Mouse (Mus musculus) limb, embryonic 15.5 days (tissue): ENCODE measurements around the gene Crim1. TPM values are rescaled to one million over a fixed set of nuclear protein-coding genes. Genes with fewer than 3 reads are reported as not detected.

ENCODE experiments used
- ATAC-seq: fragments of 200-750 bp; cut with Nextera tagmentation; 2 replicates; pipeline ENCODE4 v1.8.0; 2017; ENCODE audit warnings: low read depth, moderate TSS enrichment; ENCODE audit not compliant: insufficient number of reproducible peaks, low FRiP score, low TSS enrichment
- H3K27ac ChIP-seq: fragments of 300-500 bp; sonication (generic); 2 replicates; pipeline ENCODE4 v1.5.1; 2015; ENCODE audit warnings: moderate library complexity, mild to moderate bottlenecking, inconsistent platforms
- H3K27me3 ChIP-seq: fragments of 300-500 bp; sonication (generic); 2 replicates; pipeline ENCODE4 v1.6.1; 2015; ENCODE audit warnings: inconsistent platforms
- H3K36me3 ChIP-seq: fragments of 300-500 bp; sonication (generic); 2 replicates; pipeline ENCODE4 v1.6.1; 2015; ENCODE audit warnings: inconsistent platforms
- H3K4me1 ChIP-seq: fragments of 300-500 bp; sonication (generic); 2 replicates; pipeline ENCODE4 v1.6.1; 2015; ENCODE audit warnings: inconsistent platforms
- H3K4me2 ChIP-seq: fragments of 300-500 bp; sonication (generic); 2 replicates; pipeline ENCODE4 v1.6.1; 2015; ENCODE audit warnings: mild to moderate bottlenecking, inconsistent platforms
- H3K4me3 ChIP-seq: fragments of 300-500 bp; sonication (generic); 2 replicates; pipeline ENCODE4 v1.5.1; 2015; ENCODE audit warnings: mild to moderate bottlenecking, inconsistent platforms
- H3K9ac ChIP-seq: fragments of 300-500 bp; sonication (generic); 2 replicates; pipeline ENCODE4 v1.6.1; 2015; ENCODE audit warnings: inconsistent platforms
- H3K9me3 ChIP-seq: fragments of 300-500 bp; sonication (generic); 2 replicates; pipeline ENCODE4 v1.6.1; 2016; ENCODE audit warnings: inconsistent platforms
- WGBS: fragments of 180-500 bp; shearing (Covaris S2); methylation state at CpG from one replicate; pipeline ENCODE4 v1.1.7; 2015; 5-methylcytosine and 5-hydroxymethylcytosine counted together
- polyA plus RNA-seq: library from polyadenylated mRNA; unstranded; fragments of >200 nt; fragmentation: Nextera tagmentation; extraction: Ambion mirVana; gene quantifications from 2 replicates; pipeline ENCODE4 v1.2.1, GENCODE M21; 2015

The Crim1 gene
- polyA plus RNA-seq, 1 experiment from 2014 or later, result 7.0 TPM

DNA sequence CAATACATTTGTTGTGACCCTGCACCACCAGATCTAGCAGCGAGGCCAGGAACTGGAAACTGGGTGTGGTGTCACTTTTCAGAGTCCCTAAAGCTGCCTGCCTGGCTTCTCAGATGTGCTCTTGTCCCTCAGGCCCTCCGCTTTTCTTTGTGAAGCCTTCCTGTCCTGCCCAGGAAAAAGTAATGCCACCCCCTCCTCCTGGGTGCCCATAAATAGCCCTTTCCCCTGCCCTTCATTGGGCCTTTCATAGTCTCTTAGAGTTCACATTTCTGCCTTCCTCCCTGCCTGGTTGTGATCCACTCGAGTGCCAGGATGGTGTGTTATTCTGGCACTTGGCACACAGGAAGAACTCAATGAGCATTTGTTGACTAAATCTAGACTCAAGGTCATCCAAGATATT is 16.5 kb downstream of the Crim1 start:
- Histone ChIP-seq H3K27me3 (no peaks in the 10 kb centered on the region), H3K9me3 (no peaks in the 10 kb centered on the region), H3K27ac (peak overlapping the region; percentile 24; the same call in 1 of the 2 replicates), H3K4me1 (peaks cover 46% of the 10 kb centered on the region), H3K9ac (no peak overlapping the region), H3K4me2 (no peak overlapping the region), H3K36me3 (no peaks in the 10 kb centered on the region), H3K4me3 (no peak overlapping the region)
- 47% methylated on average over 3 of the region's 3 CpGs for WGBS
- no peak for ATAC-seq

DNA sequence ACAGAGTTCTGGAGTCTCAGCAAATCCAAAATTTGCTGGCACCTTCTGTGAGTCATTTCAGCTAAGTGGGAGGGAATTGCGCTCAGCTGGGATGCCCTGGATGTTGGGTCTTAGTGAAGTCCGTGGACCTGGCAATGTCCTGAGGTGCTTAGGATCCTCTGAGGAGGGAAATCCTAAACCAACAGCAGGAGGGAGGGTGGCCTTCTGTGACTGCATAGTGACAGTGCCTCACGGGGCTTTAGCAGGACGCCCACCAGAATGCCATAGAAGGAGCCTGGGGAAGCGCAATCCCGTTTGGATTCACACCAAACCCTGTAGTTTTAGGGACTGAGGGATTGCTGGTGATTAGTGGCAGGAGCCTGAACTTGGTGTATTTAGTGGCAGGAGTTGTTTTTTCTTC is 17.4 kb downstream of the Crim1 start:
- WGBS, result 67% methylated on average over 6 of the region's 6 CpGs
- Histone ChIP-seq H3K4me1 (peaks cover 47% of the 10 kb centered on the region), H3K27me3 (no peaks in the 10 kb centered on the region), H3K4me2 (no peak overlapping the region), H3K9ac (no peak overlapping the region), H3K36me3 (no peaks in the 10 kb centered on the region), H3K9me3 (no peaks in the 10 kb centered on the region), H3K4me3 (no peak overlapping the region), H3K27ac (no peak overlapping the region)
- ATAC-seq, result no peak

DNA sequence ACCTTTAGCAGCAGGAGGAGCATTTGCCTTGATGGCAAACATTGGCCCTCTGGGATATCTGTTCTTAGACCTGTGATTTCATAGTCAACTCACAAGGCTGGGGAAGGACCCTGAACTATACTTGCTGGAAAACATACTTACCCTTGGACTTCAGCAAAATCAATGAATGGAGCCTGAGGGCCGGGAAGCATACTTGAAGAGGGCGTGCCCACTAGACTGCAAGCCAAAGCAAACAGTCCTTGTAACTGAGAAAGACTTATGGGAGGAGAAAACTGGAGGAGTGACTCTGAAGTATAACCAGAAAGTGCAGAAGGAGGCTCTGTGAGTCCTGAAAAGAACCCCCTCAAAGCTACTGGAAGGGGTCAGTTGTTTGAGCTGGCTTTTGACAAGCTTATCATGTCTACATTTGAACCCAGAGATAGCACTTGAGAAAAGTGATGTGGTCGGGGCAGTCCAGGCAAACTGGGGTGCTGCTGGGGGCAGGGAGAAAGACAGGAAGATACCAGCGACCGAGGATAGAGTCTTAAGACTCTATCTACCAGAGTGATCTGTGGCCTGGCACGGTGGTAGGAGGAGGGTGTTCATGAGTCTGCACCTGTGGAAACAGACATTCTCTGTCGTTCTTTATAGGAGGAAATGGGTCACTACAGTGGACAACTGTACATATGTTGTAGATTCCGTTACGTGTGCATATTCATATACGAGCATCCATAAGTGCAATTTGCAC is 18.6 kb downstream of the Crim1 start:
- H3K27me3 ChIP-seq, result no peaks in the 10 kb centered on the region
- H3K4me2 ChIP-seq, result no peak overlapping the region
- no peaks in the 10 kb centered on the region for H3K9me3 ChIP-seq
- ATAC-seq, result no peak
- H3K27ac ChIP-seq, result no peak overlapping the region
- H3K4me3 ChIP-seq, result no peak overlapping the region
- no peak overlapping the region for H3K9ac ChIP-seq
- WGBS, result 76% methylated on average over 10 of the region's 10 CpGs
- peaks cover 40% of the 10 kb centered on the region for H3K4me1 ChIP-seq
- no peaks in the 10 kb centered on the region for H3K36me3 ChIP-seq

DNA sequence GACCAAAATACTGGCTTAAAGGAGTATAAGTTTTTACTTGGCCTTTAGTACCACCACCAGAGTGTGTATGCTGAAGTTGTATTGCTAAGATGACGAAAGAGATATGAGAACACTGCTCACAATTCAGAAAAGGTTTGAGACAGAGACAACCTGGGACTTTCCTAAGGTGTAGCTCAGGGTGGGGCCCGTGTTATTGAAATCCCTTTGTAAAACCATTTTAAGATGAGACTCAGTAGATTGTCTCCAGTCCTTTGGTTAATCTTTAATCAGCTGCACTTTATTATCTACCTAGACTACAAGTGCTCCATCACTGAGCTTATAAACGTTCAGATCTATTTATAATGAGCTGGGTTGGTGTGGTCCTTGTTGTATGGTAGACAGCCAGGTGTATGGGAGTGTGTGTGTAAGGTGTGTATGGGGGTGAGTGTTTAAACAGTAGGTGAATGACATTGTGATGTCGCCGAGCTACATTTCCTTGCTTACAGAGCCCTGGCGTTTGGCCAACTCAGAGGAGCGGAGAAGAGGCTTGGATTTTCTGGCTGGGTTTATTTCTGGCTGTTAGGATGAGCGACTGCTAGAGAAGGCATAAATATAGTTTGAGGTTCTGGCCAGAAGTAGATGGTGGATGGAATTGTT is 21.1 kb downstream of the Crim1 start:
- WGBS, result 55% methylated on average over 8 of the region's 8 CpGs
- H3K4me3 ChIP-seq, result no peak overlapping the region
- no peak overlapping the region for H3K4me2 ChIP-seq
- no peak; the same call in 1 of the 2 replicates for ATAC-seq
- peaks cover 36% of the 10 kb centered on the region for H3K4me1 ChIP-seq
- no peaks in the 10 kb centered on the region for H3K36me3 ChIP-seq
- H3K9me3 ChIP-seq, result no peaks in the 10 kb centered on the region
- no peaks in the 10 kb centered on the region for H3K27me3 ChIP-seq
- no peak overlapping the region for H3K27ac ChIP-seq
- no peak overlapping the region for H3K9ac ChIP-seq

DNA sequence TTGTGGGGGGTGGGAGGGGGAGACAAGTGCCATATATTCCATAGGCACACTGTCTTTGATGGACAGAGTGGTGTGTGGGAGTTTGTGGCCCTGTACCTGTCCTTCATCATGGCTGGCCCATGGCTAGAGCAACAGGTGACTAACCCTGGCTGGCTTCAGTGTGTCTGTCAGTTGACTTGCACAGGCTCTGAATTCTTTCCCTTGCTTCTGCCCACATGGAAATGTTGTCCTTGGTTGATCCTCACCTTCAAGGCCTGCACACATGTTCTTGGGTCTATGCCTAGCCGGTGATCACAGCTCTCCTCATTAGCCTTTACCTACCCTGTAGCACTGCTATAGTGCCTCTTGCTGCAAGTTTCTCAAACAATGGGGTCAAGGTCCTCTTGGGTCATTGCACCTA is 21.8 kb downstream of the Crim1 start:
- Histone ChIP-seq H3K4me2 (no peak overlapping the region), H3K36me3 (no peaks in the 10 kb centered on the region), H3K27me3 (no peaks in the 10 kb centered on the region), H3K9ac (no peak overlapping the region), H3K4me1 (peaks cover 29% of the 10 kb centered on the region), H3K4me3 (no peak overlapping the region), H3K9me3 (no peaks in the 10 kb centered on the region), H3K27ac (no peak overlapping the region)
- WGBS, result 86% methylated on average over 1 of the region's 1 CpGs
- no peak for ATAC-seq

DNA sequence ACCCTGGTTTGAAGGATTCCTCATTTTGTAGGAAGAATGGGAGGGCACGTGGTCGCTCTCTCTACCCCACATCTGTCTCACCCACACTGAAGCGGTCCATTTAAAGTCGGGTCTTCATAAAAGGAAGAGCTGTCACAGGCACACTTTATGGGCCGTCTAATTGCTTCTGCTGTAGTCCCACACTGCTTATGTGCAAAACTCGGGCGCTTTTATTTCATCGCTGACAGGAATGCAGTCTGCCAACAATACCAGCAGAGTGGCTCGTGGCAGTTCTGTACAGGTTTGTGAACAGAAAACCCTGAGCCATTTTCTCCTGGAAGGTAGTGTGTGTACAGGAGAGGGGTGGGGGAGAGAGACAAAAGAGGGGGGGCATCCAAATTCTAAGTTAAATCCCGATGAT is 23.9 kb downstream of the Crim1 start:
- WGBS, result 22% methylated on average over 10 of the region's 10 CpGs
- Histone ChIP-seq H3K9me3 (no peaks in the 10 kb centered on the region), H3K27me3 (no peaks in the 10 kb centered on the region), H3K27ac (no peak overlapping the region), H3K4me1 (peaks cover 17% of the 10 kb centered on the region), H3K9ac (no peak overlapping the region), H3K4me2 (no peak overlapping the region), H3K4me3 (no peak overlapping the region), H3K36me3 (no peaks in the 10 kb centered on the region)
- no peak for ATAC-seq

DNA sequence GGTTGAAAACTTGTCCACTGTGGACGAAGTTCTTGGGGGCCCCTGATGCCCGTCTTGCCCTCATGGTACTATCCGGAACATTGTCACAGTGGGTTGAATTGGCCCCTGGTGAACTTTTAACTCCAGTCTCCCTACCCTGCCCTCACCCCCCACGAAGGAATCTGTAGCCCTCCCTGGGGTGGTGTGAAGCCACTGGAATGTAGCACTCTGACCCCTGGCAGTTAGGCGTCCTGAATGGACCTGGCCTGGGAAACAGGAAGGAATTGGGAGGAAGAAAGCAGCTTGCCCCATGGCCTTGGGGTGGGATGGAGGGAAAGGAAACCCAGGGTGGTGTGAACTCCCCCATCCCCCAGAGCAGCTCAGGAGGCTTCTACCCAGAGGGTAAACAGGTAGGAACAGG is 25.5 kb downstream of the Crim1 start:
- Histone ChIP-seq H3K27me3 (no peaks in the 10 kb centered on the region), H3K4me2 (no peak overlapping the region), H3K9me3 (no peaks in the 10 kb centered on the region), H3K9ac (no peak overlapping the region), H3K4me1 (peaks cover 17% of the 10 kb centered on the region), H3K36me3 (no peaks in the 10 kb centered on the region), H3K27ac (no peak overlapping the region), H3K4me3 (no peak overlapping the region)
- 61% methylated on average over 5 of the region's 5 CpGs for WGBS
- ATAC-seq, result no peak

DNA sequence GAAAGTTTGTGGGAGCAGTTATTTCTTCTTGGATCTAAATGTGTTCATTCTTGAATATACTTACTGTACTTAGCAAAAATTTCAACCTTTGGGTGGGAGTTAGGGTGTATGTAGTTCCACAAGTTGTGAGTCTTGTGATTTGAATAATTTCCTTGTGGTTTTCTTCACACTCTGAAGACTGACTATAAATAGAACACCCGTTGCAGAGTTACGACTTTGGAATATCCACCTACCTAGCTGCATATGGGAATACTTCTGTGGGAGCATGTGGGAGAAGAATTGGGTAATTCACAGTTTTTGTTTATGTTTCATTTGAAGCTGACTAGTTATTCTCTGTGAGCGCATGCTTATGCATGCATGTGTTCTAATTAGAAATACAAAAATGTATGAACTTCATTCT is 27.2 kb downstream of the Crim1 start:
- Histone ChIP-seq H3K9me3 (no peaks in the 10 kb centered on the region), H3K36me3 (no peaks in the 10 kb centered on the region), H3K4me3 (no peak overlapping the region), H3K27me3 (no peaks in the 10 kb centered on the region), H3K27ac (0 out of 2 replicates have a peak overlapping the region, but pooled peaks have one; percentile 29), H3K4me1 (peaks cover 16% of the 10 kb centered on the region), H3K4me2 (no peak overlapping the region), H3K9ac (no peak overlapping the region)
- 41% methylated on average over 3 of the region's 3 CpGs for WGBS
- ATAC-seq, result no peak

DNA sequence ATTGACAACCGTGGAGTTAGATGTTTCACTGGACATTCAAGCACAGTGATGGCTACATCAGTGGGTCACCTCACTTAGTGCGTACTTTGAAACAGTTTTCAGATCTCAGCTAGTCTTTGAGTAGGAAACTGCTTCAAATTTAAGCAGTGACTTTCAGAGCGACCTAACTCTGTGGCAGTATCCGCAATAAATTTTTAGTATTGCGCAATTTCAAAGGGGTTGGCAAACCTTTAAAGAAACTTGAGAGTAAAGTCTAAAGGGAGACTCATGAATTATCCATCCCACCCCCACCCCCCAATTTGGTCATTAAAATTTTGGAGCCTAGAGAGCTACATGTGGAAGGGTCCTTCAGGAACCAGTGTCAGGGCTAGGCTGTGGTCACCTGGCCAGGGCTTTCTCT is 31.5 kb downstream of the Crim1 start:
- H3K4me3 ChIP-seq, result no peak overlapping the region
- no peaks in the 10 kb centered on the region for H3K36me3 ChIP-seq
- no peak overlapping the region for H3K27ac ChIP-seq
- H3K9ac ChIP-seq, result no peak overlapping the region
- H3K9me3 ChIP-seq, result no peaks in the 10 kb centered on the region
- H3K4me2 ChIP-seq, result no peak overlapping the region
- ATAC-seq, result no peak
- H3K4me1 ChIP-seq, result peaks cover 8% of the 10 kb centered on the region; the same call in 1 of the 2 replicates
- no peaks in the 10 kb centered on the region for H3K27me3 ChIP-seq
- WGBS, result 74% methylated on average over 5 of the region's 5 CpGs

DNA sequence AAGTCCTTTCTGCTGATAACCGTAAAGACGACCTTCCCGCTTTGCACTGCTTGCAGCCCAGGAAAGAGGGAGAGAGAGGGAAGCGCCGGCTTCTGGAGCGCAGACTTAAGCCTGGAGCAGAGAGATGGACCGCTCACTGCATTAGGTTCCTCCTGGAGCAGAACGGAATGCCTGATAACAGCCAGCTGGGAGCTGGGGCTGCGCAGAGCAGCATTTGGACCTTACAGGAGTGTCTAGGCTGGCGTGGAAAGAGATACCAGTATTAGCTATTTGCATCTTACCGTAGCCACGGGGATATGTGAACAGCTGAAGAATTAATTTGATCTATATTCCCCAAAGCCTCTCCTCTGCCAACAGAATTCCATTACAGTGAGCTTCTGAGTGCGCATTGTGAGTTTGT is 32.7 kb downstream of the Crim1 start:
- Histone ChIP-seq H3K4me3 (no peak overlapping the region), H3K36me3 (no peaks in the 10 kb centered on the region), H3K4me2 (no peak overlapping the region), H3K27ac (no peak overlapping the region), H3K9ac (no peak overlapping the region), H3K9me3 (no peaks in the 10 kb centered on the region), H3K27me3 (no peaks in the 10 kb centered on the region), H3K4me1 (peaks cover 8% of the 10 kb centered on the region; the same call in 1 of the 2 replicates)
- 65% methylated on average over 13 of the region's 13 CpGs for WGBS
- ATAC-seq, result 0 out of 2 replicates have a peak, but pooled peaks have one; percentile 24

DNA sequence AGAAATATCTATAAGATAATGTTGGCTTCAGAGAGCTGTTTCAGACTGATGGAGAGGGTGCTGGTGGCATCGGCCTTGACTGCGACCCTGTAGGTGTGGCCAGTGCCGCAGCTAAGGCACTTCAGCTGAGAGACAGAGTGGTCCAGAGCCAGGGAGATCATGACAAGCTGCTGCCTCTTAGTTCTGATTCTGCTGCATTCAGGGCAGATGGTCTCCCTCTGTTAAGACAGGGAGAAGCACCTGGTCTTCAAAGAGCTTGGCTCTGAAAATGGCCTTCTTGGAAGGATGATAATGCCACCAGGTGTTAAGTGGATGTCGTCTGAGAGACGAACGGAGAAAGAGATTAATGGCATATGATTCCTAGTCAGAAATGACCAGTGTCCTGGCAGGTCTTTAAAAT is 33.8 kb downstream of the Crim1 start:
- H3K27me3 ChIP-seq, result no peaks in the 10 kb centered on the region
- H3K36me3 ChIP-seq, result peaks cover 3% of the 10 kb centered on the region; the same call in 1 of the 2 replicates
- H3K4me1 ChIP-seq, result peaks cover 8% of the 10 kb centered on the region; the same call in 1 of the 2 replicates
- no peak overlapping the region for H3K27ac ChIP-seq
- H3K9me3 ChIP-seq, result no peaks in the 10 kb centered on the region
- H3K4me2 ChIP-seq, result no peak overlapping the region
- no peak overlapping the region for H3K4me3 ChIP-seq
- WGBS, result 78% methylated on average over 6 of the region's 6 CpGs
- ATAC-seq, result no peak
- no peak overlapping the region for H3K9ac ChIP-seq

DNA sequence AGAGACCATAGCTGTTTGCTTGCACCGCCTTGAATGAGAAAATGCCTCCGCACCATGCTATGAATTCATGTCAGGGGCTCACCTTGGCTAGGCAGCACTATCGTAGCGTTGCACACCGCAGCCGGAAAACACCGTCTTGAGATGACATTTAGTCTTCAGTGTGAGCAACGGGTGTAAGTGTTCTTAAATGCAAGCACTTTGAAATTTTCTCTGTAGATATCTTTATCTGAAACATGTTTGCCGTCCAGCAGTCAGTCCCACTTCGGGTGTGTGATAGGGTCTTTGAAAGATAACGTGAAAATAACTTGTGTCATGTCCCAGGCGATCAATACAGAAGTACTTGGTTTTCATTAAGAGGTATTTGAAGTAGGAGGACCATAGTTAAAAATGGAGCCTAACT is 36.1 kb downstream of the Crim1 start:
- Histone ChIP-seq H3K9me3 (no peaks in the 10 kb centered on the region), H3K4me1 (peaks cover 10% of the 10 kb centered on the region), H3K4me3 (no peak overlapping the region), H3K27me3 (no peaks in the 10 kb centered on the region), H3K9ac (no peak overlapping the region), H3K27ac (no peak overlapping the region), H3K4me2 (no peak overlapping the region), H3K36me3 (peaks cover 3% of the 10 kb centered on the region; the same call in 1 of the 2 replicates)
- WGBS, result 94% methylated on average over 12 of the region's 12 CpGs
- ATAC-seq, result no peak
